Mouse (Mus musculus) left cerebral cortex, adult 8-10 months (tissue): ENCODE data around the gene Mtx1. TPM values are rescaled to one million over a fixed set of nuclear protein-coding genes. Genes with fewer than 3 reads are reported as not detected.
A peak's percentile ranks its signal among the peaks of the same experiment; 100 is the strongest.
"Not testable (repeated sequence)": the region's sequence is repeated elsewhere in the genome, so short reads cannot be mapped to it uniquely, and the experiment has no call there.

Source experiments
- DNase-seq, 2 experiments: peaks; one replicate each; pipeline ENCODE4 v3.0.0; 2022; ENCODE audit warnings: low spot score in 2 of 2
- total RNA-seq, 4 experiments: library from RNA; stranded (reverse); gene quantifications; 2 replicates each; pipeline ENCODE4 v1.2.4; 2022

Mtx1 gene
- total RNA-seq, 4 experiments from 2014 or later: 95.4 to 105 (median 99.8) TPM

- DNase-seq: no peak
These were observed 43.0 kb downstream of the Mtx1 start for GRCm38 (mm10) chr3:89183959-89184315.

DNA sequence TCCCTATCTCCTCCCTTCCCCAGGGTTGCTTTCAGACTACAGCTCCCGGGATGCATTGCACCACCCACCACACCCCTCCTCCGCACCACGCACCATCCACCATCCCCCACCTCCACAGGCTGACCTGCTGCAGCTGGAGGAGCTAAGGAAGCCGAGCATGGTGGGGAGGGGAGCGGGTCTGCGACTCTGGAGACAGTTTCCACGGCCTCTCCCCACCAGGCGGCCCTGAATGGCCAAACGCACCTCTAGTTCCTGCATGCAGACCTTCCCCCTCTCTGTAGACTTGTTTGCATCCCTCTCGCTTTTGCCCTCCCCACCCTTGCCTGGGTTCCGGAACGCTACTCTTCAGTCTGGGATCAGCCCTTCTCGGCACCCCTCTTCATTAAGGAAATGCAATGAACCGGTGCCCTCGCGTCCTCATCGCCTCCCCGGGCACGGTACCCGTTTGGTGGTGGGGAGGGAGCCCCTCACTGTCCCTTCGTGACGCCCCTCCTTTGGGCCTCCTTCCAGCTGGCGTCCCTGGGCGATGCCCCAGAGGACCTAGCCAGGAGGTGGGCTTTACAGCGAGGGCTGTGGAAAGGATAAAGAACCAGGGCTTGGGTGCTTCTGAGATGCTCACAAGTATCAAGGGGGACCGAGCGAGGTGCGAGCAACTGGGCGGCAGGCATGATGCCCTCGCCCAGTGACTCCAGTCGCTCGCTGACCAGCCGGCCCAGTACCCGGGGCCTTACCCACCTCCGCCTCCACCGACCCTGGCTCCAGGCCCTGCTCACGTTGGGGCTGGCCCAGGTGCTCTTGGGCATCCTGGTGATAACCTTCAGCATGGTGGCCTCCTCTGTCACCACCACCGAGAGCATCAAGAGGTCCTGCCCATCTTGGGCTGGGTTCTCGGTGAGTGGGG is 43.6 kb downstream of the Mtx1 start, which contains the start of gene Fam189b:
Fam189b (plus strand) TSS at position 86 of the 901 bp plus-strand sequence.
- DNase-seq: peak; percentile 87 to 91

GRCm38 (mm10) chr3:89182531-89183057 is 44.3 kb downstream of the Mtx1 start:
- no peak for DNase-seq

DNA sequence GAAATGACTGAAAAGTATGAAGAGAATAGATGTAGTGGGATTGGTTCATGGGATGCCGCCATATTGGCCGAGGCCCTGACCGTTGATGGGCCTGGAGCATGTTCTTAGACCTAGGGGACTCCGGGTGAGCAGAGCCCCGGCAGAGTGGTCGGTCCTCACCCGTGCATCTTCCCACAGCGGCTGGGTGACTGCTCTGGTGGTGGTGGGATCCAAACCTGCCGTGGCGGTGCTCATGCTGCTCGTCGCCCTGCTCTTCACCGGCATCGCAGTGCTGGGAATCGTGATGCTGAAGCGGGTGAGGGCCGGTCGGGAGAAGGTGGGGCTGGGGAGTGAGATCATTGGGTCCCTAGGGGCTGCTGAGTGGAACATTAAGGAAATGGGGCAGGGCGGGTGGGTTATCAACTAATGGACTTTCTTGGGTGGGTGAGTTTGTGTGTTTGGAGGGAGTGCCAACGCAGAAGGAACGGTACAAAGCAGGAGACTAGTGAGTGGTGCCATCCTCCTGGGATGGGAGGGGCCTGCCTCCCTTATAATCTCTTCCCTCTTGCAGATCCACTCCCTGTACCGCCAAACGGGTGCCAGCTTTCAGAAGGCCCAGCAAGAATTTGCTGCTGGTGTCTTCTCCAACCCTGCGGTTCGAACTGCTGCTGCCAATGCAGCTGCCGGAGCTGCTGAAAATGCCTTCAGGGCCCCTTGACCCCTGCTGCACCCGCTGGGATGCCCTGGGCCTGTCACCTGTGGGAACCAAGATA is 45.0 kb downstream of the Mtx1 start:
- no peak for DNase-seq

GRCm38 (mm10) chr3:89179056-89179455 is 47.8 kb downstream of the Mtx1 start:
- no peak for DNase-seq

DNA sequence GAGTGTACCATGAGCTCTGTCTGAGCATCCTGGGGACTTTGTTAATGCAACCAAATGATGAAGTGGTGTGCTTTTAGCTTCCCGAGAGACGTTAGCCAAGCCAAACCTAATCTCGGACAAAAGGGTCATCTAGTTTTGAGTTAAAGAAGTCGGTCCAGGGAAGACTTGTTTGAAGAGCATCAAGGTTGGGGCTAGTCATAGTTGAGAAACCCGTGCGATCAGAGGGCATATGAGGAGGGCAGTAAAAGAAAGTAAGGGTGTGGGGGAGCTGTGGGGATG is 48.8 kb downstream of the Mtx1 start:
- no peak for DNase-seq

- DNase-seq: peak; percentile 61 to 93
These were observed 49.4 kb downstream of the Mtx1 start, which contains the start of gene Scamp3 for GRCm38 (mm10) chr3:89177242-89178106. TSS of gene Scamp3 (plus strand) at chr3:89177473.

- no peak for DNase-seq
These were observed 50.5 kb downstream of the Mtx1 start for GRCm38 (mm10) chr3:89176421-89176820.

DNA sequence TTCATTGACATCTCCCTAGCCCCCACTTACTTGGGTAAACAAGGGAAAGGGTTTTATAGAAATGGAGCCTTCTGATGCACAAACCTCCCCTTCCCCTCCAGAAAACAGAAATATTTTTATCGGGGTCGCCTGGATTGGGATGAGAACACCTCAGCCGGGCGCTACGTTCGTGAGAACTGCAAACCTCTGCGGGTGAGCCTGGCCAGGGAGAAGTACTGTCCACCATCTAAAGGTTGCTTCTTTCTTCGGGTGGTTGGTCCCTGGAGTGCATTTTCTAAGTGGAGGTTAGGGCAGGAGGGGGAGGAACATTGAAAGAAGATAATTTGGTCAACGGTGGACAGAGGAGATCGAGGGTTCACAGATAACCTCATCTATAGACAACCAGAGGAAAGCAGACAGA is 51.3 kb downstream of the Mtx1 start:
- DNase-seq: no peak

- DNase-seq: no peak
These were observed 52.0 kb downstream of the Mtx1 start for GRCm38 (mm10) chr3:89174844-89175243.

DNA sequence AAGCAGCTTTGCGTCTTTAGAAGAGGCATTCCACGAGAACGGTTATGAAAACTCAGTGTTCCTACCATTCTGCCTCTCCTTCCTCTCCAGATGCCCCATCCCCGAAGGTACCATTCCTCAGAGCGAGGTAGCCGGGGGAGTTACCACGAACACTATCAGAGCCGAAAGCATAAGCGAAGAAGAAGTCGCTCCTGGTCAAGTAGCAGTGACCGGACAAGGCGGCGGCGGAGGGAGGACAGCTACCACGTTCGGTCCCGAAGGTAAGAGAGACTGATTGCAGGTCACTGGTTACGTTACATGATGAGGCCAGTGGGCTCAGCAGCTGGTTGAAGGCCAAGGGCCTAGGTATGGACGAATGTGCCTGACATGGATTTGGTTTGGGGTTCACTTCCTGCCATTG is 59.9 kb downstream of the Mtx1 start:
- no peak for DNase-seq

- DNase-seq: no peak
These were observed 61.5 kb downstream of the Mtx1 start for GRCm38 (mm10) chr3:89165268-89165870.

- peak; percentile 78 to 91 for DNase-seq
These were observed 62.2 kb downstream of the Mtx1 start, which contains the start of gene Clk2 for GRCm38 (mm10) chr3:89164506-89165267. TSS of gene Clk2 (plus strand) at chr3:89164795.

DNA sequence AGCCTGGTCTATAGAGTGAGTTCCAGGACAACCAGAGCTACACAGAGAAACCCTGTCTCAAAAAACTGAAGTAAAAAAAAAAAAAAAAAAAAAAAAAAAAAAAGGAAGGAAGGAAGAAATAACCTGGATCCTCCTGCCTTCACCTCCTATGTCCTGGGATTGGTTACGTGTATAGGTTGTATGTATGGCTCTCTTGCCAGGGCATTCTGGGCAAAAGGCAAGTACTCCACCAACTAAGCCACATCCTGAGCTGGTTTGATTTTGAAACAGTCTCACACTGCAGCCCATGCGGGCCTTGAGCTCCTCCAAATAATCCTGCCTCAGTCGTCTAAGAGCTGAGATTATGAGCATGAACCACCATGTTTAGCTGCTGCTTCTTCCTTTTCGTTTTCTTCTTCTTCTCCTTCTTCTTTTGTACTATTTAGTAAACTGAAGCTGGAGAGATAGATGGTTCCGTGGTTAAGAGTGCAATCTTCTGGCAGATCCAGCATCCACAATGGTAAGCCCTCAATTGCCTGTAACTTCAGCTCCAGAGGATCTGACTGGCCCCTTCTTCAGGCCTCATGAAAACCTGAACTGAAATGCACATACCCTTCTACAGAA is 63.1 kb downstream of the Mtx1 start:
- DNase-seq: no peak

DNA sequence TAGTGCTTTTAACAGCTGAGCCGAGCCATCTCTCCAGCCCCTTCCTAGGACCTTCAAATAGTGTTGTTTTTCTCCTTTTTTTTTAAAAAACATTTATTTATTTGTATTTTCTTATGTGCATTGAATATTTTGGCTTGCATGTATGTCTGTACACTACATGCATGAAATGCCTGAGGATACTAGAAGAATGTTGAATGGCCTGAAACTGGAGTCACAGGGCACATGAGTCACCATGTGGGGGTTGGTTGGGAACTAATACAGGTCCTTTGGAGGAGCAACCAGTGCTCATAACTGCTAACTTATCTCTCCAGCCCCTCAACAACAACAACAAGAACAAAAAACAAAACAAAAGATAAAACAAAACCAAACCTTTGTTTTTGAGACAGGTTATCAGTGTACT is 63.8 kb downstream of the Mtx1 start:
- no peak for DNase-seq

GRCm38 (mm10) chr3:89161786-89162185 is 65.1 kb downstream of the Mtx1 start:
- no peak for DNase-seq

GRCm38 (mm10) chr3:89161207-89161606 is 65.7 kb downstream of the Mtx1 start:
- DNase-seq: not testable (repeated sequence)

- DNase-seq: no peak
These were observed 67.1 kb downstream of the Mtx1 start, which contains the start of gene Hcn3 for GRCm38 (mm10) chr3:89159616-89160344. TSS of gene Hcn3 (minus strand) at chr3:89160196.

DNA sequence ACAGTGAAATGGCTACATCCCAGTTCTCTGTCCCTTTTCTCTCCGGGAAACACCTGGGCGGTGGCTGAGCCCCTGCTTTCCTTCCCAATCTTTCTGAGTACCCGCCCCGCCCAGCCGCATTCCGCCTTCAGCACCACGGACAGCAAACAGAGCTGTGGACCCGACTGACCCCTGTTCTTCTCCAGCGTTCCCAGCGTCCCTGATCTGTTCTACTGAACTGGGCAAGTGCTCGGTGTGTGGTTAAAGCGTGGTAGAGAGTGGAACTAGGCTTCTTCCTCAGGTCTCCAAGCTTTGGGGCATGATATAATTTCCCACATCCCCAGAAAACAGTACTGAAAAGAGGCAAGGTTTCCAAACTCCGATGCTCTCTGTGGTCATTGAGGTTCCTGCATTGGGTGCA is 67.7 kb downstream of the Mtx1 start:
- DNase-seq: no peak
